Mouse (Mus musculus) olfactory bulb, adult 2 months (tissue): ENCODE results near the gene Tbl3.

ENCODE experiments used
- CTCF ChIP-seq: fragments of 200-500 bp; IDR thresholded peaks from 2 replicates; pipeline ENCODE4 v1.5.1; 2012; ENCODE audit warnings: low read depth, mild to moderate bottlenecking, low read length, moderate library complexity; ENCODE audit not compliant: insufficient read depth
- POLR2A ChIP-seq: fragments of 200-500 bp; IDR thresholded peaks from 2 replicates; pipeline ENCODE4 v1.6.1; 2012; ENCODE audit warnings: mild to moderate bottlenecking, low read depth, low read length, moderate library complexity; ENCODE audit not compliant: insufficient read depth

DNA sequence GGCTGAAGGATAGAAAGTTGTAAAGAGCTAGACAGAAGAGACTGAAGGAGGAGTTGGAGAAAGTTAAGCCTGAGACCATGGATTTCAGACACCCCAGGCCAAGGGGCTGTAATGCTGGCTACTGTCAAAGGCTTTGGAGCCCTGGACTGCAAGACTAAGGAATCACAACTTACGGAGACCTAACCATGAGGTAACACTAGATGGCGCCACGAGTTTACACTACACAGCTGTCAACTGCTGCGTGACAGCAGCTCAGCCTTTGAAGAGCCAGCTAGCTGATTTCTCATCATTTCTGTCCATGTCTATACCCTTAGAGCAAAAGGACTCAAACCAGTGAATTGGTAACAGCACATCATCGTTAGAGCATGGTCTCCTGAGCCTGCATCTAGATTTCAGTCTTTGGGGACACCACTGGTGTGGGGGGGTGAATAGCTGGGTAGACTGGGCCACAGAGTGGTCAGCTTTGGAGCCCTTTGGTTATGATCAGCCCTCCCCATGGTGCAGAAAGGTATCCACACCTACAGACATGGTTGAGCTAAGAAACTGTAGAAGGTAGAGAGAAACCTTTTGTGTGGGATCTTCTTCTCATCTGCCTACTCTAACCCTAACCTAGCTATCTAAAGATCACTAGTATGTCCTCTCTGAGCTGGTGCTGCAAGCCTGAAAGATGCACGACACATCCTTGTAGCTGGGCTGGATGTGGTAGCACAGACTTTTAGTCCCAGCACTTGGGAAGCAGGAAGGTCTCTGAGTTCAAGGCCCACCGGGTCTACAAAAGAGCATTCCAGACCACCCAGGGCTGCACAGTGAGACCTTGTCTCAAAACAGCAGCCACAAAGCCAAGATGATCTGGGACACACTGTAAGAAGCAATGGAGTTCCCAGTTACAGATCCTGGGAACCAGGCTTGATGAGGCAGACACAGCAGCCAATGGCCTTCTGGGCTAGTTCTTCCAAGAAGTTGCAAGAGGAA, 38.4 kb upstream of the Tbl3 start:
- TF ChIP-seq CTCF (peak; percentile 28; the same call in 1 of the 2 replicates), POLR2A (no peak)
